Mouse (Mus musculus): Measurements from ENCODE around the gene Rbms2.
"Not testable (repeated sequence)": the region's sequence is repeated elsewhere in the genome, so short reads cannot be mapped to it uniquely, and the experiment has no call there.

Rbms2 gene

GRCm38 (mm10) chr10:128192030-128192766, 12.1 kb upstream of the Rbms2 start:
- DNase-seq = not testable (repeated sequence)

GRCm38 (mm10) chr10:128191472-128191871, 11.4 kb upstream of the Rbms2 start:
- no peak for DNase-seq

DNA sequence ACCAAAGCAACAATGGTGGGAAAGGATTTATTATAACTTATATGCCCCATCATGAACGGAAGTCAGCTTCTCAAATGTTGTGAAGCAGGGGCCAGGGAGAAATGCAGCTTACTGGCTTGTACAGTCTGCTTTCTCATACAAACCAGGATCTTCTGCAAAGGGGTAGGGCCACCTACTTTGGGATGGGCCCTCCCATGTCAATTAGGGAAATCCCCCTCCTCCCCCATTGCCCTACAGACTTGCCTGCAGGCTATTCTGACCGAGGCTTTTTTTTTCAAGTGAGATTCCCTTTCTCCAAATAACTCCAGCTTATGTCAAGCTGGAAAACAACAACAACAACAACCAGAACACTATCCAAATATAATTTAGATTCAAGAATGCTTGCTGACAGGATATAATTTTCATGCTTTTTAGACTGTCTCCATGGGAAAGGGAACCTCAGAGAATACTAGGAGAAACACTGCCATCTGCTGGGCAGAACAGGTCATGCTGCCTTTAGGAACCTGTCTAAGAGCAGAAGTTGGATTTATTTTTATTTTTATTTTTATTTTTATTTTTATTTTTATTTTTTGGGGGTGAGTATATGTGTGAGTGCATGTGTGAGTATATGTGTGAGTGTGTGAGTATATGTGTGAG, 8.3 kb upstream of the Rbms2 start:
- peak; percentile 75 to 87 for DNase-seq

DNA sequence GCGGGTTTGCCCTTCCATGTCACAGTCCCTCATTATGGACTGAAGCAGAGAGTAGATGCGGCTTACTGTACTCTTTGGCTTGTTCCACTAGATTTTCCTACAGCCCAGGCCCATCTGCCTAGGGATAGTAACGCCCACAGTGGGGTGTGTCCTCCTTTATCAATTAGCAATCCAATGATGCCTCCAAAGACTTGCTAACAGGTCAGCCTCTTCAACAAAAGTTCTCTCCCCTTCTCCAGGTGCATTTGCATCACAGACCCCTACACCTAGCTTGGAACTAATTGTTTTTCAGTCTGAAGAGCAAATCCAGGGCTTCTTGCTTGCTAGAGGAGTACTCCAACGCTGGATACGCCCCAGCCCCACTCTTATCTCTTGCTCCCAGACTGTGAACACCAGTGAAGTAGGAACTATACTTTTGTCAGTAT, 7.1 kb upstream of the Rbms2 start:
- no peak for DNase-seq

GRCm38 (mm10) chr10:128185959-128186358, 5.9 kb upstream of the Rbms2 start:
- peak; percentile 81 to 89 for DNase-seq

GRCm38 (mm10) chr10:128185277-128185940, 5.3 kb upstream of the Rbms2 start:
- DNase-seq = no peak

DNA sequence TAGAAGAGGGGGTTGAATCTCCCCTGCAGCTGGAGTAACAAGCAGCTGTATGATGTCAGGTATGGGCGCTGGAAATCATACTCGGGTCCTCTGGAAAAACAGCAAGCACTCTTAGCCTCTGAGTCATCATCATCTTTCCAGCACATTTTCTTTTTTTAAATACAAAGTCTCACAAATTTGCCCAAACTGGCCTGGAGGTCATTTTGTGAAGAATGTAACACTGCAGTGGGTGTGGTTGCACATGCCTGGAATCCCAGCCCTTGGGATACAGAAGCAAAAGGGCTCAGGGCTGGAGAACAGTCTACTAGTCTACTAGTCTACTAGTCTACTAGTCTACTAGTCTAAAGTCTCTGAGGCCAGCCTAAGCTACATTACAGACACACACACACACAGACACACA, 4.2 kb upstream of the Rbms2 start:
- no peak for DNase-seq

DNA sequence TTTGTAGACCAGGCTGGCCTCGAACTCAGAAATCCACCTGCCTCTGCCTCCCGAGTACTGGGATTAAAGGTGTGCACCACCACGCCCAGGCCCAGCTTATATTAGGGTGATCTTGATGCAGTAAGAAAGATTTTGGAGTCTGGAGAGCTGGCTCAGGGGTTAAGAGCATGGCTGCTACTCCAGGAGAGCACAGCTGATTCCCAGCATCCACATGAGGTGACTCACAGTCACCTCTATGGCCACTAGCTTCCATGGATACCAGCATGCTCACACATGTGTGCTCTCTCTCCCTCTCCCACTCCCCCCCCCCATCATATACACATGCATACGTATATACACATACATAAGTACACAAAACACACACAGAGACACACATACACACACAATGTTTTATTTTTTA, 2.8 kb downstream of the Rbms2 start:
- no peak for DNase-seq

- peak; percentile 67 to 82 for DNase-seq
These were observed 3.9 kb downstream of the Rbms2 start for GRCm38 (mm10) chr10:128175996-128176755.

- no peak for DNase-seq
These were observed 4.8 kb downstream of the Rbms2 start for GRCm38 (mm10) chr10:128175302-128175701.

GRCm38 (mm10) chr10:128171348-128171747, 8.7 kb downstream of the Rbms2 start:
- not testable (repeated sequence) for DNase-seq

GRCm38 (mm10) chr10:128167091-128167490, 13.0 kb downstream of the Rbms2 start:
- DNase-seq = no peak

DNA sequence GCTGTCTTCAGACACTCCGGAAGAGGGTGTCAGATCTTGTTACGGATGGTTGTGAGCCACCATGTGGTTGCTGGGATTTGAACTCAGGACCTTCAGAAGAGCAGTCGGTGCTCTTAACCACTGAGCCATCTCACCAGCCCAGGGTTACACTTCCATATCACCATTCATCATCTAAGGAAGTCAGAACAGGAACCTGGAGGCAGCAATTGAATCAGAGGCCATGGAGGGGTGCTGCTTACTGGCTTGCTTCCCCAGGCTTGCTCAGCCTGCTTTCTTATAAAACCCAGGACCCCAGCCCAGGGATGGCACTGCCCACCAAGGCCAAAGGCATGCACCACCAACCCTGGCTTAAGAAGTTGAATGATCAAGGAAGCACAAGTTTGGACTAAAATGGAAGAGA, 14.4 kb downstream of the Rbms2 start:
- not testable (repeated sequence) for DNase-seq

- no peak for DNase-seq
These were observed 26.1 kb downstream of the Rbms2 start for GRCm38 (mm10) chr10:128153978-128154377.

- peak in 1 of 2 experiments; percentile 41 for DNase-seq
These were observed 29.2 kb downstream of the Rbms2 start for GRCm38 (mm10) chr10:128150941-128151340.

- peak in 1 of 2 experiments; percentile 7 for DNase-seq
These were observed 30.5 kb downstream of the Rbms2 start for GRCm38 (mm10) chr10:128149592-128149991.

DNA sequence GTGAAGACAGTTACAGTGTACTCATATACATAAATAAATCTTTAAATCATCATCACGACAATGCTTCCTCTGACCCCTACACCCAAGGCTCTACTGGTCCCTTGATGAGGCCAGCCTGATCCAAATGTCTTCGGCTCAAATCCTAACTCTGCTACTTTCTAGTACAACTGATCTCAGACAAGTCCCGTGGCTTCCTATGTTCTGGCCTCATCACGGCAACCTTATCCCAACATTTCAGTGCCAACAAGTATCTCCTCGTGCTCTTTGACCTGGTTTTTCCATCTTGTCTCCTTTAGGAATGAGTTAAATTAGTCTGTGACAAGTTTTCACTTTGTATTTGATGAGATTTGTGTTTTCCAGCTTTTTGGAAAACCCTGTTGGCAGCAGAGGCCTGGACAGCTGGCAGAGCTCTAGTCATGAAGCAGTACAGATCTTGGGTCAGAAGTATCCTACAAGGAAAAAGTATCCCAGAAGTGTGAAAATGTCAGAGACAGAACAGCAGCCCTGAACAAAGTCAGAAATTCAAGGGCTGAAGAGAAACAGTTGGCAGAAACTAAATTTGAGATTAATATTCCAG, 31.2 kb downstream of the Rbms2 start:
- DNase-seq = no peak

DNA sequence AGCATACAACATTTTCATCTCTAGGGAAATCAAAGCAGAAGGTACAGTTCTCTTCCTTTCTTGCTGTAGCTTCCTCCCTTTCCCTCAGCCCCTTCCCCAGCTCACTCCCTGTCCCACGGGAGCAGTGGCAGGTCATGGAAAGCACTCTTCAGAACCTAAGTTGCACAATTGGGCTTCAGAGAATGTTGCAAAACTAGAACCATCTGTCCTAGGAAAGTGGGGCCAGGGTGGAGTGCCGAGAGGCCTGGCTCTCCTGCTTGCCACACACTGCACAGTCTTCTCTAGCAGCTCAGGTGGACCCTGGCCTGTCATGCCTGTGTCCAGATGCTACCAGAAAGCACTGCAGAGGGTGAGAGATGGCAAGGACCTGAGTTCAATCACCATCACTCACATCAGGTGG, 35.1 kb downstream of the Rbms2 start:
- no peak for DNase-seq

DNA sequence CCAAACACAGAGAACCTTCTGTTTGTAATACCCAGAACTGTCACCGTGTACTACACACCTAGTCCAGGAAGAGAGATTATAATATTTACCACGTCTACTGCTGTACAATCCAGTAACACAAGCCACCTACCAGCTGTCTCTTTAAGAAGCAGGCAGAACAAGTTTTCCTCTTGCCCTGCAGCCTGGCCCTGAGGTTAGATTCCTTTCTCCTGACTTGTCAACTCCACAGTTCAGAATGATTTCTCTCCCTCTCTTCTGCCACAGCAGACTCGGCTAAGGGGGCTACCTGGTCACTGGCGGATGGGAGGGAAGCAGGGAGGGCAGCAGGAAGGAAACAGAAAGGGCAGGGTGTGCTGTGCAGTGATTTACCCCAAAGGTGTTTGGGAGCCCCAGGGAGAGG, 36.4 kb downstream of the Rbms2 start:
- no peak for DNase-seq

GRCm38 (mm10) chr10:128142165-128142564, 37.9 kb downstream of the Rbms2 start:
- DNase-seq = peak in 1 of 2 experiments; percentile 37

DNA sequence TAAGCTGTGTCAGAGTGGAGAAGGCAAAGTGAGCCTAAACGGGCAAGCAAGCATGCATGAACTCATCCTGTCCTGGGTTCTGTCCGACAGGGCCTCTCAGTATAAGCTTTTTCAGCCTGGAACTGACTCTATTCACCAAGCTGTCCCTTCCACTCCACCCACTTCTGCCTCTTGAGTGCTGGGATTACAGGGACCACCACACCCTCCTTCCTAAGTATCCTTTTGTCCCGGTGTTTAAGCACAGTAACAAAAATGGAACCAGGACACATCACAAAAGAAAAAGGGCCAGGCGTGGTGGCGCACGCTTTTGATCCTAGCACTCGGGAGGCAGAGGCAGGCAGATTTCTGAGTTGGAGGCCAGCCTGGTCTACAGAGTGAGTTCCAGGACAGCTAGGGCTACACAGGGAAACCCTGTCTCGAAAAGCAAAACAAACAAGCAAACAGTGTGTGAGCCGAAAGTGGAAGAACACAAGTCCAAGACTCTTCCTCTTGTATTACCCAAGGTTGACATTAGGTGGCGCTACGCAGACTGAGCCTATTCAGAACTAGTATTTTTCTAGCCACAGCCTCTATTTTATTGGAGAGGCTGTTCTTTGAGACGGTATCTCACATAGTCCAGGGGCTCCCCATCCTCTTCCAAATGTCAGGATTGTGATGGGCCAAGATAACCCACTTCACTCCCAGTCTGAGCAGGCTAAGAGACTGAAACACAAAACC, 39.7 kb downstream of the Rbms2 start:
- peak in 1 of 2 experiments; percentile 67 for DNase-seq

- no peak for DNase-seq
These were observed 44.7 kb downstream of the Rbms2 start for GRCm38 (mm10) chr10:128135374-128135773.

All from cerebellum, postnatal 25 days (tissue).